Mouse (Mus musculus) liver, embryonic 18 days (tissue): Measurements from ENCODE around the gene Ccdc66. TPM values are rescaled to one million over a fixed set of nuclear protein-coding genes. Genes with fewer than 3 reads are reported as not detected.

Source experiments
- polyA plus RNA-seq: library from polyadenylated mRNA; depleted of rRNA; stranded (reverse); fragments of >200 nt; gene quantifications from 2 replicates; pipeline ENCODE4 v1.2.3, GENCODE M21; 2012; rRNA removed

Ccdc66 gene
- polyA plus RNA-seq: 2.3 and 2.5 TPM in 2 replicates

DNA sequence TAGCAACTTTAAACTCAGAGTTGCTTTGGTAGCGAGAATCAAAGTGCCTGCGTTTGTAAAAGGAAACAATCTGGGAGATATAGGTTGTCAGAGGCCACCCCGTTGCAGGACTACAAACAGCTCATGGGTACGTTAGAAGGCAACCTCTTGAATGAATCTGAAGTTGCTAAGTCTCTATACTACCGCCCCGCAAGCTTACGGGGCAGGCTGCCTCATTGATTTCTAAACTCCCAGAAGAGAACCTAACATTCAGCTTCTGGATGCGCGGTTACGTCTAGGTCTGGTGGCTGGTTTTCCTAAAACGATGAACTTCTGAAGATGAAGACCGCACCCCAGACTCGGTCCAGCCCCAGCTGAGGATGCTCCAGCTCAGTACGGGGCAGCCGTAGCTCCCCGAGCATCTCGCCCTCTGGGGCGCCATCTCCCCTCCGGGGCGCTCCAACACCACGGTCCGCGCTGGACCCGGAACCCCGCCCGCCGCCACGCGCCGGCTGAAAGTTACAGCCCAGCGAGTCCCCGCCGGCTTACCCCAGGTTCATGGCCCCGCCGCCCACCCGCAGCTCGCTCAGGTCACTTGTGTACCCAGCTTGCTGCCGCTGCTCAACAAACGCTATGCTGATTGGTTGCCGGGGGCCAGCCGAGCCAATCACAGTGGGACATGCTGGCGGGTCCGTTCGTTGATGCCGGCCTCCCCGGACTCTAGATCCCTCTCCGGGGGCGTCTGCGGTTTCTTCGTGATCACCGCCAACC lies at the start of gene Ccdc66:
Gene Ccdc66, minus strand, starts transcription at position 567 of the 750 bp plus-strand sequence.

Other genes starting within 250 kb of the Ccdc66 start
- 9.2 and 11.2 TPM in 2 replicates for gene Fam208a, start 79.6 kb downstream of the Ccdc66 start, polyA plus RNA-seq
- 1.2 and 1.5 TPM in 2 replicates for gene Erc2, start 114.0 kb upstream of the Ccdc66 start, polyA plus RNA-seq